Mouse (Mus musculus): ENCODE results near the gene Akap2. TPM values are rescaled to one million over a fixed set of nuclear protein-coding genes. Genes with fewer than 3 reads are reported as not detected.

Akap2 gene
- polyA plus RNA-seq, 1 experiment from 2014 or later, result 12.3 TPM

GRCm38 (mm10) chr4:57930559-57931170, 213.2 kb downstream of the Akap2 start:
- no peak for ATAC-seq
- H3K4me2 ChIP-seq (replicated peaks), result no peak overlapping the region
- no peak overlapping the region for H3K9ac ChIP-seq (replicated peaks)
- no peaks in the 10 kb centered on the region for H3K4me1 ChIP-seq (replicated peaks)
- H3K4me3 ChIP-seq (replicated peaks), result no peak overlapping the region
- no peaks in the 10 kb centered on the region for H3K36me3 ChIP-seq
- peaks cover 7% of the 10 kb centered on the region; the same call in 1 of the 2 replicates for H3K9me3 ChIP-seq
- WGBS, result 78% methylated on average over 5 of the region's 5 CpGs
- no peaks in the 10 kb centered on the region for H3K27me3 ChIP-seq
- no peak overlapping the region for H3K27ac ChIP-seq

DNA sequence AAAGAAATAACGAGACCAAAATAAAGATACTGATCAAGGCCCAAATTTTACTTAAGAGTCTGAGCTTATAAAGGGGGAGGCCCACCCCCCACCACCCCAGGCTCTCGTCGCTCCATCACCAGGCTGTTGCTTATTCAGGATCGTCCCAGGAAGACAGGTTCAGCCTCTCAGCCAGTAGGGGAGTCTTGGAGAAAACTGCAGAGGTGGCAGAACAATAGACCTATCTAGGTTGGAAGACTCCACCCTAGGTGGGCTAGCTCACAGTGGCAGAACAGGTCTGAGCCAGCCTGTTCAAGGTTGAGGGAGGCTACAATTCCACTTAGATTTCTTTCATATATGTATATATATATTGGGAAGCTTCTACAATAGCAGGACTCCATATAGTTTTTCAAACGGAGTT, 216.7 kb downstream of the Akap2 start:
- H3K27me3 ChIP-seq, result no peaks in the 10 kb centered on the region
- WGBS, result 75% methylated on average over 5 of the region's 5 CpGs

DNA sequence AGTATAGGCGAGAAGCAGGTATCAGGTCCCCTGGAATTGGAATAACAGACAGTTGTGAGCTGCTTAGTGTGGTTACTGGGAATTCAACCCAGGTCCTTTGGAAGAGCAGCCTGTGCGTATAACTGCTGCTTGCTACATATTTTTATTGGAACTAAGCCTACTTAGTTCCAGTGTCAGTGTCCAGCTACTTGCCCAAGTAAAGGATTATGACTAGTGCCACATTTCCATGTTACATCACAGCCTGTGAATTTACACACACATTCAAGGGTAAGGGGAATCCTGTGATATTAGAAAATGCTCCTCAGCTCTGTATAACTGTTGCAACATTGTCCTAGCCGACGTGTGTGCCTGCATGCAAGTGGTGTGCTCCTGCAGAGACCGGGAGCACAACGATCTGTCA, 219.8 kb downstream of the Akap2 start:
- no peak overlapping the region for H3K9ac ChIP-seq (replicated peaks)
- no peak overlapping the region for H3K4me3 ChIP-seq (replicated peaks)
- peaks cover 4% of the 10 kb centered on the region; the same call in 1 of the 2 replicates for H3K9me3 ChIP-seq
- H3K27me3 ChIP-seq, result no peaks in the 10 kb centered on the region
- no peaks in the 10 kb centered on the region for H3K4me1 ChIP-seq (replicated peaks)
- H3K27ac ChIP-seq, result no peak overlapping the region
- H3K4me2 ChIP-seq (replicated peaks), result no peak overlapping the region
- ATAC-seq, result no peak
- 92% methylated on average over 6 of the region's 6 CpGs for WGBS
- H3K36me3 ChIP-seq, result peaks cover 6% of the 10 kb centered on the region

More for the DNA sequence above, 216.7 kb downstream of the Akap2 start:
- H3K9me3 ChIP-seq, result peaks cover 7% of the 10 kb centered on the region; the same call in 1 of the 2 replicates
- H3K4me3 ChIP-seq (replicated peaks), result no peak overlapping the region
- no peaks in the 10 kb centered on the region for H3K4me1 ChIP-seq (replicated peaks)
- no peak overlapping the region for H3K27ac ChIP-seq
- no peaks in the 10 kb centered on the region for H3K36me3 ChIP-seq
- H3K9ac ChIP-seq (replicated peaks), result no peak overlapping the region
- H3K4me2 ChIP-seq (replicated peaks), result no peak overlapping the region
- no peak for ATAC-seq

DNA sequence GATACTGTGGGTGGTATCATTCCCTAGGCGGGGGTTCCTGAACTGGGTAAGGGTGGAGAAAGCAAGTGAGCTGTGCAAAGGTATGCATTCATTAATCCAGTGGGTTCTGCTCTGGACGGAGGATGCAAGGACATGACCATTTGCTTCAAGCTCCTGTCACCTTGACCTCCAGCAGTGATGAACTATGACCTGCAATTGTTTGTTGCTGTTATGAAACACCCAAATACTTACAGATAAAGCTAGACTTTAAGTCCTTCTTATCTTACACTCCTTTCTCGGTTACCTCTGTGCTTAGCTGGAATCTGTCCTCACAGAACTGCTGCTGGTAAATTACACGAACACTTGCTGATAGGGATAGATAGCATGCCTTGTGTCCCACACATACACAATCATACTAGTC, 223.2 kb downstream of the Akap2 start:
- WGBS, result 91% methylated on average over 4 of the region's 4 CpGs
- no peaks in the 10 kb centered on the region for H3K27me3 ChIP-seq
- H3K9ac ChIP-seq (replicated peaks), result no peak overlapping the region
- no peak for ATAC-seq
- H3K4me3 ChIP-seq (replicated peaks), result no peak overlapping the region
- no peak overlapping the region for H3K4me2 ChIP-seq (replicated peaks)
- H3K36me3 ChIP-seq, result peaks cover 33% of the 10 kb centered on the region
- H3K4me1 ChIP-seq (replicated peaks), result no peaks in the 10 kb centered on the region
- H3K27ac ChIP-seq, result no peak overlapping the region
- H3K9me3 ChIP-seq, result no peaks in the 10 kb centered on the region

DNA sequence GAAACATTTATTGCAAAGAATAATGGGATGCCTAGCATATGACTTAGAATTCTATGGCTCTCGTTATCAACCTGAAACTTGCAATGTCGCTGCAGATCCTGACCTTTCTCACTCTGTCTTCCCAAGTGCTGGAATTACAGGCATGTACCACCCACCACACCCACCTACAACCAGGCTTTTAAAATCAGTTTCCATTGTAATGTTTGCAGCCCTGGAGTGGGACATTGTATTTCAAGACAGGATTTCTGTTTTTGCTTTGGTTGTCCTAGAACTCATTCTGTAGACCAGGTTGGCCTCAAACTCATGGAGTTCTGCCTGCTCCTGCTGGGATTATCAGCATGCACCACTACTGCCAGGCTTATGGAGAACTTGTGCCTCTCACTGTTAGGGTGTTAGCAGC, 225.4 kb downstream of the Akap2 start:
- Histone ChIP-seq H3K9me3 (no peaks in the 10 kb centered on the region), H3K4me1 (replicated peaks) (no peaks in the 10 kb centered on the region), H3K4me3 (replicated peaks) (no peak overlapping the region), H3K4me2 (replicated peaks) (no peak overlapping the region), H3K27me3 (no peaks in the 10 kb centered on the region), H3K9ac (replicated peaks) (no peak overlapping the region), H3K27ac (no peak overlapping the region), H3K36me3 (peaks cover 48% of the 10 kb centered on the region)
- ATAC-seq, result no peak
- 95% methylated on average over 2 of the region's 2 CpGs for WGBS

Other genes starting within 250 kb of the Akap2 start
- 6.8 and 7.3 TPM in 2 replicates for gene Pakap, start 149.5 kb upstream of the Akap2 start, polyA plus RNA-seq (2015; fragmentation: Nextera tagmentation; extraction: Ambion mirVana)
- not detected in 2 replicates for gene D630039A03Rik, start 198.6 kb downstream of the Akap2 start, polyA plus RNA-seq (2015; fragmentation: Nextera tagmentation; extraction: Ambion mirVana)
- gene Txn1, start 238.8 kb downstream of the Akap2 start, polyA plus RNA-seq (2015; fragmentation: Nextera tagmentation; extraction: Ambion mirVana), result 279 and 303 TPM in 2 replicates